Mouse (Mus musculus): ENCODE data around the gene Gbf1.

DNA sequence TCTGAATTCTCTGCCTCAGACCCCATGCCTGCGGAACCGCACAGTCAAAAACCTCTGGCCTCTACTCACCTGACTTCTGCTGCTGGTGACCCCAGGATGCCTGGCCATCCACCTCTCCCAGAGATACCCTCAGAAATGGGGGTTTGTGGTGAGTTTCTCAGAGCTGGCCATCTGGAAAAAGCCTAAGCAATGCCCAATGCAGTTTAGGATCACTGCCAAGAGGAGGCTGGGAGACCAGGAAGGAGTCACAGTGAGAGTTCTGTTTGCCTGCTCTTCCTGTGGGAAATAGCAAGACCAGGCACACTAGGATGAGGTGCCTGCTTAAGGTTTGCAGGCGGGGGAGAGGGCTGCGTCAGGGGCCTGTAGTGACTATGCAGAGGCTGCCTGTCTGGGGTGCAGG lies 132.4 kb downstream of the Gbf1 start:
- TF ChIP-seq CTCF (conservative IDR thresholded peaks at IDR 0.05 in 1 of 2, IDR thresholded peaks at IDR 0.05 in 1 of 2; ENCODE audit: low read depth in 2 of 2, low read length in 2 of 2) = no peak
- TF ChIP-seq POLR2A (IDR thresholded peaks at IDR 0.05; ENCODE audit: low read depth, low read length) = no peak
- TF ChIP-seq NRF1 (IDR thresholded peaks at IDR 0.05; ENCODE audit: low read depth, low read length) = no peak
- TF ChIP-seq POLR2AphosphoS2 (IDR thresholded peaks at IDR 0.05; ENCODE audit: low read depth, low read length) = no peak
- TF ChIP-seq MEF2A (IDR thresholded peaks at IDR 0.05; ENCODE audit: borderline replicate concordance, low read depth, low read length) = no peak
- TF ChIP-seq USF2 (conservative IDR thresholded peaks at IDR 0.05; ENCODE audit: low read depth, low read length) = no peak
- TF ChIP-seq EP300 (IDR thresholded peaks at IDR 0.05; ENCODE audit: low read length) = no peak
- TF ChIP-seq ETS1 (conservative IDR thresholded peaks at IDR 0.05; ENCODE audit: low read depth, low read length) = no peak
- TF ChIP-seq GABPA (IDR thresholded peaks at IDR 0.05; ENCODE audit: insufficient replicate concordance, low read depth, low read length) = no peak
- TF ChIP-seq MAFK (IDR thresholded peaks at IDR 0.05; ENCODE audit: insufficient replicate concordance, low read length) = no peak
- no peak for TF ChIP-seq ZKSCAN1 (IDR thresholded peaks at IDR 0.05; ENCODE audit: borderline replicate concordance, low read depth, low read length)
- TF ChIP-seq MAX (IDR thresholded peaks at IDR 0.05; ENCODE audit: low read length) = no peak
